Mouse (Mus musculus) monocyte, adult 5-6 weeks (primary cell): ENCODE measurements around the gene Casp2. TPM values are rescaled to one million over a fixed set of nuclear protein-coding genes. Genes with fewer than 3 reads are reported as not detected.

Experiments used
- ATAC-seq: fragments of 153-309, 156-312 bp; replicated peaks from 2 replicates; pipeline ENCODE4 v1.8.0; 2017; ENCODE audit warnings: mild to moderate bottlenecking; ENCODE audit not compliant: low TSS enrichment, insufficient number of reproducible peaks, severe bottlenecking, poor library complexity, low FRiP score
- total RNA-seq: library from RNA; stranded (forward); fragments of 200-1000, 200-491, 200-594 nt; gene quantifications from 3 replicates; pipeline ENCODE4 v1.2.3, GENCODE M21; 2017

Casp2 gene
- total RNA-seq, result 60.1 to 70.0 TPM (median 67.4 TPM) in 3 replicates

- peak; percentile 88 for ATAC-seq
Observed at GRCm38 (mm10) chr6:42264626-42265312, at the start of gene Casp2. Casp2 (plus strand) TSS chr6:42264985.

GRCm38 (mm10) chr6:42215028-42215427 lies 49.8 kb upstream of the Casp2 start, which contains the start of gene Tas2r144:
Tas2r144 (plus strand) TSS chr6:42215328.
- ATAC-seq, result no peak

GRCm38 (mm10) chr6:42222286-42222685 lies 42.5 kb upstream of the Casp2 start:
- ATAC-seq, result no peak

GRCm38 (mm10) chr6:42225046-42225445 lies 39.7 kb upstream of the Casp2 start:
- no peak for ATAC-seq

GRCm38 (mm10) chr6:42227240-42228101 lies 37.3 kb upstream of the Casp2 start:
- ATAC-seq, result peak; percentile 69; the same call in 1 of the 2 replicates

- no peak for ATAC-seq
Observed at GRCm38 (mm10) chr6:42229610-42230009, 35.2 kb upstream of the Casp2 start.

- no peak for ATAC-seq
Observed at GRCm38 (mm10) chr6:42231191-42231590, 33.6 kb upstream of the Casp2 start.

GRCm38 (mm10) chr6:42237276-42237805 lies 27.4 kb upstream of the Casp2 start:
- ATAC-seq, result no peak

GRCm38 (mm10) chr6:42241311-42242045 lies 23.3 kb upstream of the Casp2 start:
- ATAC-seq, result no peak

GRCm38 (mm10) chr6:42245711-42246353 lies 19.0 kb upstream of the Casp2 start, which contains the start of gene Gstk1:
Gstk1 (plus strand) TSS chr6:42245935.
- ATAC-seq, result peak; percentile 98

- ATAC-seq, result no peak
Observed at GRCm38 (mm10) chr6:42247173-42247572, 17.6 kb upstream of the Casp2 start.

- no peak for ATAC-seq
Observed at GRCm38 (mm10) chr6:42247981-42248380, 16.8 kb upstream of the Casp2 start.

GRCm38 (mm10) chr6:42251791-42252190 lies 13.0 kb upstream of the Casp2 start:
- no peak for ATAC-seq

- ATAC-seq, result no peak
Observed at GRCm38 (mm10) chr6:42253103-42253502, 11.7 kb upstream of the Casp2 start.

GRCm38 (mm10) chr6:42257303-42257863 lies 7.4 kb upstream of the Casp2 start:
- ATAC-seq, result peak; percentile 62; the same call in 1 of the 2 replicates

- ATAC-seq, result no peak
Observed at GRCm38 (mm10) chr6:42260430-42260829, 4.4 kb upstream of the Casp2 start.

- no peak for ATAC-seq
Observed at GRCm38 (mm10) chr6:42261524-42262170, 3.1 kb upstream of the Casp2 start, which contains the start of gene Tmem139. Tmem139 (plus strand) TSS chr6:42261970.
